Mouse (Mus musculus) cortical plate, adult 2 months (tissue): ENCODE measurements at regions not wholly inside any gene's neighbourhood (a gene's known extent, or its start where the extent isn't known, plus 50 kb on each side); places are given as distances from the start of the nearest gene placed in this dataset.

Source experiments
- CTCF ChIP-seq: fragments of 200-500 bp; IDR thresholded peaks from 2 replicates; pipeline ENCODE4 v1.5.1; 2011; ENCODE audit warnings: mild to moderate bottlenecking, control low read depth, low read length; ENCODE audit not compliant: insufficient read depth; ENCODE audit errors: extremely low read depth
- POLR2A ChIP-seq: fragments of 200-500 bp; IDR thresholded peaks from 2 replicates; pipeline ENCODE4 v1.6.1; 2011; ENCODE audit warnings: mild to moderate bottlenecking, low read length, control low read depth; ENCODE audit not compliant: insufficient read depth; ENCODE audit errors: extremely low read depth

DNA sequence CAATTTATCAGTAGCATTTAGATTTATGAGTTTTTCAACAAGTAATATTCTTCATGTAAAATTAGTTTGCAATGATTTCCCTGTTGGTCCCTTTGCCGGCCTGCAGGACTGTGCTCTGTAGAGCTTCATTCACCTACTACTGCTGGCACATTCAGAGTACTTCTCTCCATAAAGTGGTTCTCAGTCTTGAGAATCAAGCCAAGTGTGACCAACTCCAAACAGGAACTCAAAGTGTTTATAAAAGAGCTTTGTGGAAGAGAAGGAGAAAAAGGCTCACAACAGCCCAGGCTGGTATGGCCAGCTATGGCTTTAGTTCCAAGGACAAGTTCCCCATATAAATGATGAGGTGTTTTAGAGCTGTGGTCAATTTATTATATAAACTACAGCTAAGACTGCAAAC lies 379.1 kb downstream of the Tns3 start:
- TF ChIP-seq CTCF (no peak), POLR2A (no peak)
